Mouse (Mus musculus) bone marrow, adult 2 months (tissue): Measurements from ENCODE around the gene Ankrd33b.

ENCODE experiments used
- CTCF ChIP-seq: fragments of 200-500 bp; IDR thresholded peaks from 2 replicates; pipeline ENCODE4 v1.5.1; 2011; ENCODE audit warnings: low read length, control low read depth; ENCODE audit not compliant: control insufficient read depth, insufficient read depth
- POLR2A ChIP-seq: fragments of 200-500 bp; IDR thresholded peaks from 2 replicates; pipeline ENCODE4 v1.6.1; 2011; ENCODE audit warnings: low read depth, mild to moderate bottlenecking, control low read depth, low read length, borderline replicate concordance; ENCODE audit not compliant: control insufficient read depth

- TF ChIP-seq CTCF (no peak), POLR2A (no peak)
Observed at GRCm38 (mm10) chr15:31272695-31273094, 94.8 kb downstream of the Ankrd33b start.
